Mouse (Mus musculus) hindbrain, embryonic 12.5 days (tissue): ENCODE results near the gene Tgfbi. TPM values are rescaled to one million over a fixed set of nuclear protein-coding genes. Genes with fewer than 3 reads are reported as not detected.

Source experiments
- ATAC-seq: fragments of 200-750 bp; cut with Nextera tagmentation; 2 replicates; pipeline ENCODE4 v1.8.0; 2017; ENCODE audit warnings: moderate TSS enrichment; ENCODE audit not compliant: low FRiP score
- H3K27ac ChIP-seq: fragments of 300-500 bp; sonication (generic); 2 replicates; pipeline ENCODE4 v1.5.1; 2016; ENCODE audit warnings: mild to moderate bottlenecking
- H3K27me3 ChIP-seq: fragments of 300-500 bp; sonication (generic); 2 replicates; pipeline ENCODE4 v1.6.1; 2016; ENCODE audit warnings: mild to moderate bottlenecking
- H3K36me3 ChIP-seq: fragments of 300-500 bp; sonication (generic); 2 replicates; pipeline ENCODE4 v1.6.1; 2016; ENCODE audit warnings: mild to moderate bottlenecking
- H3K4me1 ChIP-seq: fragments of 300-500 bp; sonication (generic); 2 replicates; pipeline ENCODE4 v1.6.1; 2016
- H3K4me2 ChIP-seq: fragments of 300-500 bp; sonication (generic); replicated peaks from 2 replicates; pipeline ENCODE4 v1.6.1; 2016; ENCODE audit warnings: mild to moderate bottlenecking
- H3K4me3 ChIP-seq: fragments of 300-500 bp; sonication (generic); 2 replicates; pipeline ENCODE4 v1.5.1; 2016; ENCODE audit warnings: mild to moderate bottlenecking
- H3K9ac ChIP-seq: fragments of 300-500 bp; sonication (generic); 2 replicates; pipeline ENCODE4 v1.6.1; 2016; ENCODE audit warnings: mild to moderate bottlenecking, moderate library complexity
- H3K9me3 ChIP-seq: fragments of 300-500 bp; sonication (generic); replicated peaks from 2 replicates; pipeline ENCODE4 v1.6.1; 2016; ENCODE audit warnings: mild to moderate bottlenecking
- WGBS: fragments of 180-500 bp; shearing (Covaris S2); methylation state at CpG from one replicate; pipeline ENCODE4 v1.1.7; 2016; 5-methylcytosine and 5-hydroxymethylcytosine counted together
- polyA plus RNA-seq: library from polyadenylated mRNA; unstranded; fragments of >200 nt; fragmentation: Nextera tagmentation; extraction: Ambion mirVana; gene quantifications from 2 replicates; pipeline ENCODE4 v1.2.1, GENCODE M21; 2016

Gene Tgfbi
- polyA plus RNA-seq, 1 experiment from 2014 or later: 65.5 TPM

DNA sequence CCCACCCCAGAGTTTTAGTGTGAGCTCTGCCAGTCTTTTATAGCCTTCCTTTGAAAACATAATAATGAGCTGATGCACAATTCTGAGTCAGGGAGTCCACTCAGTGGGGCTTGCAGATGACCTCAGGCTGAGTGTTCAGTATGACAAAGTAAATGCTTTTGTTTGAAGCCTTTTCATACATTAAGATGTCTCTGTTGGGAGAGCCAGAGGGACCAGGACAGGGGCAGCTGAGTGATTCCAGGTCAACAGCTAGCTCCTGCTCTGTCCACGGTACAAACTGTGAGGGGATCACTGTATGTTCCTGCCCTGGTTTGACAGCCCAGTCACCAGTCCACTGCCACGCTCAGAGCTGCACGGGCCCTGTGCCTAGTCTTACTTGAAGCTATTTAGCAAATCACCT is 26.6 kb upstream of the Tgfbi start:
- Histone ChIP-seq H3K9me3 (no peaks in the 10 kb centered on the region), H3K4me1 (peaks cover 27% of the 10 kb centered on the region), H3K36me3 (no peaks in the 10 kb centered on the region), H3K4me2 (no peak overlapping the region; the same call in 1 of the 2 replicates), H3K27me3 (no peaks in the 10 kb centered on the region), H3K9ac (no peak overlapping the region), H3K4me3 (no peak overlapping the region), H3K27ac (peak overlapping the region; percentile 94)
- ATAC-seq: no peak; the same call in 1 of the 2 replicates
- WGBS: 9% methylated on average over 3 of the region's 3 CpGs

DNA sequence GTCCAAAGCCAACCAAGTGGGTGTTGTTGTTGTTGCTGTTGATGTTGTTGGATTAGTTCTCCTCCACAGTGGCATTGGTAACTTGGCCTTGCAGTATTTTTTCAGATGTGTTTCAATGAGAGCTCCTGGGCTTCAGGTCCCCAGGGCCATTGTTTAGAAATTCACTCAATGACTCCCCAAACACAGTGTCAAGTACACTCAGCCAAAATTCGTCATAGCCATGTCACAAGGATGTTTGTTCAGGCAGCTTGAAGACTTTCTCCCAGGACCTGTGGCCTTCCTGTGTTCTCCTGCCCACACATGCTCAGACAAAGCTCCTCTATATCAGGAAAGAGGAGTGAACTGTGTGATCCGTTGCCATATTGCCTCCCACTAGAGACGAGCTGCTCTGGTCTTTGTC is 23.3 kb upstream of the Tgfbi start:
- Histone ChIP-seq H3K4me2 (no peak overlapping the region), H3K36me3 (no peaks in the 10 kb centered on the region), H3K9ac (no peak overlapping the region), H3K27ac (no peak overlapping the region), H3K9me3 (no peaks in the 10 kb centered on the region), H3K27me3 (no peaks in the 10 kb centered on the region), H3K4me3 (no peak overlapping the region), H3K4me1 (peaks cover 23% of the 10 kb centered on the region)
- 75% methylated on average over 3 of the region's 3 CpGs for WGBS
- ATAC-seq: no peak

DNA sequence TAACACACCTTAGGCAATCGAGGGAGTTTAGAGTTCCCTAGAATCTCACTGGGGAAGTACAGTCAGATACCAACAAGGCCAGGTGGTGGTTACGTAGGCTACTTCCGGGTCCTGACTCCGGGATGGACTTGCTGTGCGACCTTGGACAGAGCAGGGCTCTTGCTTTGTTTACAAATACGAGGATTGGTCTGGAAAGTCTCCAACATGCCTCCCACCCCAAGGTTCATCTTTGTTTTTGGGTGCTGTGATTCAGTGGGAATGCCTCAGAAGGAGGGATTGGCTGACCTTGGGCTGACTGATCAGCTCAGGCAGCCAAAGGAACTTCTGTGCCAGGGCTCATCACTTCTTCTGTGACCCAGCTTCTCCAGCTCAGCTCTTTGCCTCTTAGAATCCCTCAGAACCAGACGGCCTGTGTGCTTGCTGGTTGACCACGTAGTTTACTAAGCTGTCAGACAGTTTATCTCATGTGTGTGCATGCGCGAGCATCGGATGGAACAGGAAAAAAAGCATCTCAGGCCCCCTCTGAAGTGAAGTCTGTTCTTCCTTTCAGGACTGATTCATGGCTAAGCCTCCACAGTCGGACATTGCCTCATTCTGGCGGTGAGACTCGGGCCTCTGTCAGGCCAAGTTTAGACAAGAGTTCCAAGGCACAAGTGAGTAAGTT is 20.7 kb upstream of the Tgfbi start:
- no peak overlapping the region for H3K27ac ChIP-seq
- no peak overlapping the region for H3K4me2 ChIP-seq
- 90% methylated on average over 14 of the region's 14 CpGs for WGBS
- no peak for ATAC-seq
- no peak overlapping the region for H3K9ac ChIP-seq
- no peaks in the 10 kb centered on the region for H3K27me3 ChIP-seq
- no peaks in the 10 kb centered on the region for H3K36me3 ChIP-seq
- H3K9me3 ChIP-seq: no peaks in the 10 kb centered on the region
- H3K4me3 ChIP-seq: no peak overlapping the region
- no peaks in the 10 kb centered on the region for H3K4me1 ChIP-seq

- WGBS: 83% methylated on average over 5 of the region's 5 CpGs
Measured at GRCm38 (mm10) chr13:56590202-56590601, 19.1 kb upstream of the Tgfbi start.

DNA sequence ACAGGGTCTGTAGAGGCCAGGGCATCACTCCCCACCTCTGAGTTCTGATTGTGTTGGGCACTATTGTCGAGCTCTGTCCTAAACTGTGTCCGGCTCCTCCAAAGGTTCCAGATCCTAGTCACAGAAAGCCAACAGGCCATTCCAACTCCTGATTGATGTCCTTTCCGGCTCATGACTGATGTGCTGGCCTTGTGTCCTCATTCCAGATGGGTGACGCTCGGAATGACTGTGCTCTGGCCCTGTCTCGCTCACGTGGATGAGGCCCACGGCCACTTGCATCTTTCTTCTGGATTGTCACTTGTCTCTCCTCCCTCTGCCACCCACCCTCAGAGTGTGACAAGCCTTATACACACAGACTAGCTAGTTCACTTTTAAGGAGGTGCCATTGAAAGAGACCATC is 18.1 kb upstream of the Tgfbi start:
- H3K27ac ChIP-seq: no peak overlapping the region
- H3K4me3 ChIP-seq: no peak overlapping the region
- H3K4me1 ChIP-seq: peaks cover 5% of the 10 kb centered on the region; the same call in 1 of the 2 replicates
- WGBS: 89% methylated on average over 8 of the region's 8 CpGs
- H3K4me2 ChIP-seq: no peak overlapping the region
- no peak for ATAC-seq
- no peak overlapping the region for H3K9ac ChIP-seq
- no peaks in the 10 kb centered on the region for H3K9me3 ChIP-seq
- H3K36me3 ChIP-seq: no peaks in the 10 kb centered on the region
- H3K27me3 ChIP-seq: no peaks in the 10 kb centered on the region

More at GRCm38 (mm10) chr13:56590202-56590601, 19.1 kb upstream of the Tgfbi start:
- H3K27ac ChIP-seq: no peak overlapping the region
- peaks cover 5% of the 10 kb centered on the region; the same call in 1 of the 2 replicates for H3K4me1 ChIP-seq
- no peaks in the 10 kb centered on the region for H3K36me3 ChIP-seq
- no peak overlapping the region for H3K4me3 ChIP-seq
- no peak overlapping the region for H3K9ac ChIP-seq
- H3K4me2 ChIP-seq: no peak overlapping the region
- H3K9me3 ChIP-seq: no peaks in the 10 kb centered on the region
- no peaks in the 10 kb centered on the region for H3K27me3 ChIP-seq
- no peak for ATAC-seq

DNA sequence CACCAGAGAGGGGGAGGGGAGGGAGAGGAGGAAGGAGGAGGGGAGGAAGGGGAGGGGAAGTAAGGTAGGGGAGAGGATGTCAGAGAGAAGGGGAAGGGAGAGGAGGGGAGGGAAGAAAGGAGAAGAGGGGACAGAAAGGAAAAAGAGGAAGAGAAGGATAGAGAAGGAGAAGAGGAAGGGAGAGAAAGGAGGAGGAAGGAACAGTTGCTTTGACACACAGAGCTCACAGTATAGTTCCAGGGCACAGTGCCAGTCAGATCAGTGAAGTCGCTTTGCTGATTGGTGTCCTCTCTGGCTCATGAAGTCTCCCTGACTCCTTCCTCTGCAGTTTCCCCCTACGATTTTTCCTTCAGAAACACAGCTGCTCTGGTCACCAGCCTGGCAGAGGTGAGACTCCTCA is 17.4 kb upstream of the Tgfbi start:
- Histone ChIP-seq H3K9ac (no peak overlapping the region), H3K27me3 (no peaks in the 10 kb centered on the region), H3K9me3 (no peaks in the 10 kb centered on the region), H3K4me2 (no peak overlapping the region), H3K27ac (no peak overlapping the region), H3K4me1 (peaks cover 5% of the 10 kb centered on the region; the same call in 1 of the 2 replicates), H3K4me3 (no peak overlapping the region), H3K36me3 (no peaks in the 10 kb centered on the region)
- no peak for ATAC-seq
- WGBS: 86% methylated on average over 2 of the region's 2 CpGs

DNA sequence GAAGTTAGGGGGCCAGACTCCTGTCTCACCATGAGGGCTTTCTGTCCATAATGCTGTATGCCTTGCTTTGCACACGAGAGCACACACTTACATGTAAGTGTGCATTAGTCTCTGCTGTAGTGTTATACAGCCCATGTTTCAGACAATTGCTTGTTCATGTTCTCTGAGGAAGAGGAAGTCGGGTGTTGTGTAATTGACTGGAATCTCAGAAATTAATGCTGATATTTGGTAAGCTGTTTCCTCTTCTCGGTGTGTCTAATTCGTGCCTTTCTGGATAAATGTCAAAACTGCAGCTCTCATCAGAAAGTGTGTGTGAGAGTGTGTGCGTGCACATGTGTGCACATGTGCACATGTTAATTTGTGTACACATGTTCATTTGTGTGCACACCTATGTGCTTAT is 16.1 kb upstream of the Tgfbi start:
- Histone ChIP-seq H3K4me3 (no peak overlapping the region), H3K4me2 (no peak overlapping the region), H3K9me3 (no peaks in the 10 kb centered on the region), H3K9ac (no peak overlapping the region), H3K4me1 (peaks cover 8% of the 10 kb centered on the region; the same call in 1 of the 2 replicates), H3K27ac (no peak overlapping the region), H3K27me3 (no peaks in the 10 kb centered on the region), H3K36me3 (no peaks in the 10 kb centered on the region)
- ATAC-seq: no peak
- WGBS: 88% methylated on average over 5 of the region's 5 CpGs

GRCm38 (mm10) chr13:56593961-56594391 is 15.3 kb upstream of the Tgfbi start:
- H3K4me2 ChIP-seq: no peak overlapping the region
- no peak for ATAC-seq
- H3K27me3 ChIP-seq: no peaks in the 10 kb centered on the region
- H3K9ac ChIP-seq: no peak overlapping the region
- H3K4me1 ChIP-seq: peaks cover 8% of the 10 kb centered on the region; the same call in 1 of the 2 replicates
- H3K27ac ChIP-seq: no peak overlapping the region
- no peak overlapping the region for H3K4me3 ChIP-seq
- H3K36me3 ChIP-seq: no peaks in the 10 kb centered on the region
- no peaks in the 10 kb centered on the region for H3K9me3 ChIP-seq
- WGBS: 75% methylated on average over 7 of the region's 7 CpGs

- H3K9me3 ChIP-seq: no peaks in the 10 kb centered on the region
- H3K36me3 ChIP-seq: no peaks in the 10 kb centered on the region
- H3K9ac ChIP-seq: no peak overlapping the region
- H3K4me1 ChIP-seq: peaks cover 11% of the 10 kb centered on the region
- no peak overlapping the region for H3K4me3 ChIP-seq
- WGBS: 65% methylated on average over 8 of the region's 8 CpGs
- no peak overlapping the region for H3K4me2 ChIP-seq
- H3K27me3 ChIP-seq: no peaks in the 10 kb centered on the region
- no peak for ATAC-seq
- H3K27ac ChIP-seq: no peak overlapping the region
Measured at GRCm38 (mm10) chr13:56595246-56595645, 14.1 kb upstream of the Tgfbi start.

GRCm38 (mm10) chr13:56597296-56597695 is 12.0 kb upstream of the Tgfbi start:
- no peak overlapping the region for H3K4me2 ChIP-seq
- no peaks in the 10 kb centered on the region for H3K27me3 ChIP-seq
- WGBS: 65% methylated on average over 4 of the region's 4 CpGs
- H3K36me3 ChIP-seq: no peaks in the 10 kb centered on the region
- H3K4me1 ChIP-seq: peaks cover 25% of the 10 kb centered on the region
- H3K27ac ChIP-seq: no peak overlapping the region
- H3K4me3 ChIP-seq: no peak overlapping the region
- no peak overlapping the region for H3K9ac ChIP-seq
- no peaks in the 10 kb centered on the region for H3K9me3 ChIP-seq
- ATAC-seq: no peak

DNA sequence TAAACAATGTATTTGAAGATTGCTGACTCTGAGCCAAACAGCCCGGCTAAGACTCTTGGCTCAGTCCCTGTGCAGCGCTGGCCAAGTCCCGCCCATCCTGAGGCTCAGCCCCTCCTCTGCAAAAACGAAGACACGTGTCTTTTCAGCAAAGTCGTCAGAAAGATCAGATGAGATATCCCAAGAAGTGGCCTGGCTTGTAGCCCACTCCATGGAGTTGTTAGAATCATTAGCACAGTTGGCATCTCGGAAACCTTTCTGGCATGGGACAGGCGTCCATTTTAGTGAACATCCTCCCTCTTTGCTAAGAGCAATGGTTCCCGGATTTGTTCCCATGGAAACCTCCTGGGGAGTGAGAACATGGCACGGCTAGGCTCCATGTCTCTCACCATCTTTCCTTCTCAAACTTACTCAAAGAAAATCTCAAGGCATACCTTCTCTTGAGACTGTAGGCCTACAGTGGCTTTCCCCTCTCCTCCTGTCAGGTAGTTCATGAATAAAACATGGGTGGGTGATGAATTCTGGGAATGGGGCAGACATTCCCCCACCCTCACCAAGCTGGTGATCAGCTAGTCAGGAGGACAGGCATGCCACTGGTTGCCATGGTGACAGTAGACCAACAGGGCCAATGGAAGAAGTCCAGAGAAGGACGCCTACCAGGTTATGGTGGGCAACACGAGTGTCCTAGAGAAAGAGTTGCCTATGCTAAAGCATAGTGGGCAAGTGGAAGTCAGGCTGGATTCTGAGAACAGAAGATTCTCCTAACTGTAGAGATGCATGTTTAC is 11.3 kb upstream of the Tgfbi start:
- Histone ChIP-seq H3K27me3 (no peaks in the 10 kb centered on the region), H3K36me3 (no peaks in the 10 kb centered on the region), H3K4me1 (peaks cover 25% of the 10 kb centered on the region), H3K27ac (no peak overlapping the region), H3K4me3 (no peak overlapping the region), H3K4me2 (no peak overlapping the region), H3K9ac (no peak overlapping the region), H3K9me3 (no peaks in the 10 kb centered on the region)
- 56% methylated on average over 12 of the region's 12 CpGs for WGBS
- ATAC-seq: 0 out of 2 replicates have a peak, but pooled peaks have one; percentile 46

DNA sequence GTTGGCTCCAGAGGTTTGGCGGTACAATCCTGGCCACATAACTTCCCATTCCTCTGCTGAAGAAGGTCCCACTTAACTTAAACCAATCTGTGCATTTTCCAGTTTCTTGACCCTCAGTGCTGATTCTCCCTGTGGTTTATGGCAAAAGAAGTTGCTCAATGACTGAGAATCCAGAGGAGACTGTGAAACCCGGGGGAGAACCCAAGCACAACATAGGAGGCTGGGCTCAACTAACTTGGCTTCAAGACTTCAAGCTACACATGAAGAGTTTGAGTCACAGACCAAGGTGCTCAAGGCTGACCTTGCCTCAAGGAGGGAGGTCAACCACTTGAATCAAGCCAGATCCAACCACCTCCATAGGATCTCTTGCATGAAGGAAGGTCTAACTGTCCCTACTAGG is 9.8 kb upstream of the Tgfbi start:
- WGBS: 93% methylated on average over 2 of the region's 2 CpGs
- Histone ChIP-seq H3K9me3 (no peaks in the 10 kb centered on the region), H3K4me2 (no peak overlapping the region), H3K4me1 (peaks cover 20% of the 10 kb centered on the region), H3K36me3 (no peaks in the 10 kb centered on the region), H3K27me3 (no peaks in the 10 kb centered on the region), H3K4me3 (no peak overlapping the region), H3K27ac (peak overlapping the region; percentile 35; the same call in 1 of the 2 replicates), H3K9ac (no peak overlapping the region)
- no peak for ATAC-seq
